8 mouse cellular contexts compared by ENCODE assay signal in genomic region chr9:15493925-15494558, GRCm38 (mm10). TPM values are rescaled to one million over a fixed set of nuclear protein-coding genes. Genes with fewer than 3 reads are reported as not detected.
DNase-seq lines count a peak whose midpoint lies in the region; ATAC-seq and TF ChIP-seq lines count a peak whose summit lies in the region.

No protein-coding gene starts in this region.

- peak; percentile 57 to 66 for ATAC-seq in hematopoietic stem cell, adult 5-6 weeks (replicated peaks in 1 of 2; ENCODE audit: insufficient read depth in 1 of 2, low FRiP score in 2 of 2, low TSS enrichment in 1 of 2, low read depth in 1 of 2, poor library complexity in 2 of 2, severe bottlenecking in 2 of 2)
- peak; percentile 78 for ATAC-seq in lung, embryonic 15.5 days (ENCODE audit: borderline replicate concordance, extremely low read depth, low FRiP score, low TSS enrichment)

- H3K4me1 ChIP-seq in ES-Bruce4 (ENCODE audit: control insufficient read depth, insufficient read depth, low read length): peaks cover 3% of the 10 kb centered on the region
- peaks cover 34% of the 10 kb centered on the region for H3K4me1 ChIP-seq in lung, embryonic 15.5 days
- 0 out of 2 replicates have a peak, but pooled peaks cover 4% of the 10 kb centered on the region for H3K4me1 ChIP-seq in olfactory bulb, adult 2 months (ENCODE audit: control insufficient read depth, insufficient read depth, low read length)

- H3K4me3 ChIP-seq in ES-Bruce4 (ENCODE audit: low read depth, low read length): peak overlapping the region; percentile 92
- H3K4me3 ChIP-seq in lung, embryonic 15.5 days: peak overlapping the region; percentile 75
- H3K4me3 ChIP-seq in olfactory bulb, adult 2 months (ENCODE audit: insufficient read depth, low read depth, low read length): peak overlapping the region; percentile 78

- TF ChIP-seq POLR2A in ES-Bruce4 (IDR thresholded peaks at IDR 0.05; ENCODE audit: insufficient read depth, low read length): no peak
- TF ChIP-seq POLR2A in olfactory bulb, adult 2 months (IDR thresholded peaks at IDR 0.05; ENCODE audit: insufficient read depth, low read depth, low read length): no peak

- peak overlapping the region; percentile 92 for H3K9ac ChIP-seq in ES-Bruce4 (ENCODE audit: low read depth, poor library complexity, severe bottlenecking)
- peak overlapping the region; percentile 73 for H3K9ac ChIP-seq in lung, embryonic 15.5 days

- DNase-seq in c-Kit-positive CD71-negative TER-119-negative erythroid progenitor cells, embryonic 14.5 days (ENCODE audit: low read depth): peak; percentile 36
- DNase-seq in forelimb bud, embryonic 11.5 days (ENCODE audit: low read depth, low spot score): peak; percentile 64
- DNase-seq in layer of hippocampus, adult 9-11 months: peak; percentile 45
- DNase-seq in thymus, postnatal 10 days (ENCODE audit: low spot score in 2 of 2): peak; percentile 65 to 72

- no peak overlapping the region for H3K27ac ChIP-seq in ES-Bruce4 (ENCODE audit: insufficient read depth, low read length)
- peak overlapping the region; percentile 58 for H3K27ac ChIP-seq in lung, embryonic 15.5 days
- no peak overlapping the region for H3K27ac ChIP-seq in olfactory bulb, adult 2 months (ENCODE audit: insufficient read depth, low read depth, low read length)

- 2% methylated on average over 37 of the region's 37 CpGs for WGBS in lung, embryonic 15.5 days
- 6% methylated on average over 35 of the region's 37 CpGs for WGBS in olfactory bulb, adult 2 months

- H3K36me3 ChIP-seq in ES-Bruce4 (ENCODE audit: control insufficient read depth, insufficient read depth, low read length, poor library complexity, severe bottlenecking): no peaks in the 10 kb centered on the region
- no peaks in the 10 kb centered on the region for H3K36me3 ChIP-seq in lung, embryonic 15.5 days

- TF ChIP-seq EP300 in ES-Bruce4 (IDR thresholded peaks at IDR 0.05; ENCODE audit: insufficient read depth, low read depth, low read length): no peak

- peak overlapping the region; percentile 93 for H3K4me2 ChIP-seq in lung, embryonic 15.5 days

- no peak for TF ChIP-seq CTCF in ES-Bruce4 (IDR thresholded peaks at IDR 0.05; ENCODE audit: low read depth, low read length)
- peak; percentile 21; the same call in 1 of the 2 replicates for TF ChIP-seq CTCF in olfactory bulb, adult 2 months (IDR thresholded peaks at IDR 0.05; ENCODE audit: insufficient read depth, low read depth, low read length)

- H3K27me3 ChIP-seq in ES-Bruce4 (ENCODE audit: control insufficient read depth, insufficient read depth, low read length, poor library complexity, severe bottlenecking): 0 out of 2 replicates have a peak, but pooled peaks cover 2% of the 10 kb centered on the region
- no peaks in the 10 kb centered on the region for H3K27me3 ChIP-seq in lung, embryonic 15.5 days

- no peaks in the 10 kb centered on the region for H3K9me3 ChIP-seq in ES-Bruce4 (replicated peaks; ENCODE audit: control insufficient read depth, insufficient read depth, low read length, poor library complexity, severe bottlenecking)
- no peaks in the 10 kb centered on the region for H3K9me3 ChIP-seq in lung, embryonic 15.5 days

RNA-seq across cellular contexts. Expression of gene Smco4, which starts 0.8 kb away (rescaled TPM):
- 8.7 and 12.2 TPM in 2 replicates for polyA plus RNA-seq in ES-Bruce4 (2011; ENCODE audit: insufficient read depth, insufficient read length, low read depth, missing spikeins)
- total RNA-seq in hematopoietic stem cell, adult 5-6 weeks (2017): 9.8 and 15.5 TPM in 2 replicates
- polyA plus RNA-seq in lung, embryonic 15.5 days (2015; fragmentation: Nextera tagmentation; extraction: Ambion mirVana): 2.7 and 3.9 TPM in 2 replicates
- not detected in 2 replicates for polyA plus RNA-seq in olfactory bulb, adult 2 months (2012; ENCODE audit: insufficient read depth, insufficient read length, low replicate concordance, missing spikeins)
